Comparison of ENCODE assay signal across 6 mouse cellular contexts in the genomic region with DNA sequence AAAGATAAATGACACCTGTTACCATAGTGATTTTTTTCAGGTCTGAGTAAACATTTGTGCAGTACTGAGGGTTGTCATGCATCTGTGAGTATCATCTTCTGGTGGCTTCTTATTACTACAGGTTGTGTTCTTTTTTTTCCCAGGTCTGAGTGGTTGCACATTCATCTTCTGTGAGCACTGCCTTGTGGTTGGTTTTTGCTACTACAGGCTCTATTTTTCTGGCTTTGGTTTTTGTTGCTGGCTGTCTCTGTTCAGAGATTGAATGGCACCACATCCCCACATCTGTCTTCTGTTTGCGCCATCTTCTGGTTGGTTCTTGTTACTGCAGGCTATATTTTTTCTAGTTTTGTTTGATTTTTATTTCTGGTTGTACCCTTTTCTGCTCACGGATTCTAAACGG.
A peak's percentile ranks its signal among the peaks of the same experiment; 100 is the strongest.
DNase-seq lines count a peak whose midpoint lies in the region; ATAC-seq lines count a peak whose summit lies in the region.
"Not testable (repeated sequence)": the region's sequence is repeated elsewhere in the genome, so short reads cannot be mapped to it uniquely, and the experiment has no call there.

No protein-coding gene starts in this region.

- H3K27ac ChIP-seq in midbrain, embryonic 11.5 days (ENCODE audit: low read depth, low read length) = not testable (repeated sequence)

- ATAC-seq in activated CD4-positive, CD25-positive, alpha-beta regulatory T cell, adult 4 months = peak; percentile 95
- ATAC-seq in granulocyte monocyte progenitor cell, adult 5-6 weeks (replicated peaks; ENCODE audit: poor library complexity, severe bottlenecking) = peak; percentile 100
- ATAC-seq in inflammation-experienced regulatory T-cells, adult 6 months = peak; percentile 99
- peak; percentile 100 for ATAC-seq in megakaryocyte, adult 5-6 weeks (ENCODE audit: poor library complexity, severe bottlenecking)
- ATAC-seq in midbrain, embryonic 11.5 days (ENCODE audit: low FRiP score) = 0 out of 2 replicates have a peak, but pooled peaks have one; percentile 22
- peak; percentile 99 for ATAC-seq in neutrophil, adult 5-6 weeks (ENCODE audit: extremely low read depth, insufficient number of reproducible peaks, low FRiP score, poor library complexity, severe bottlenecking)

- not testable (repeated sequence) for H3K4me1 ChIP-seq in midbrain, embryonic 11.5 days (ENCODE audit: control insufficient read depth, insufficient read depth, low read length)

- H3K4me3 ChIP-seq in midbrain, embryonic 11.5 days (ENCODE audit: low read depth, low read length) = not testable (repeated sequence)

- not testable (repeated sequence) for H3K9me3 ChIP-seq in midbrain, embryonic 11.5 days (ENCODE audit: control insufficient read depth, low read length)

- H3K36me3 ChIP-seq in midbrain, embryonic 11.5 days (ENCODE audit: control insufficient read depth, insufficient read depth, low read length) = not testable (repeated sequence)

- WGBS in midbrain, embryonic 11.5 days = 80% methylated on average over 2 of the region's 3 CpGs

- H3K27me3 ChIP-seq in midbrain, embryonic 11.5 days (ENCODE audit: control insufficient read depth, insufficient read depth, low read length) = not testable (repeated sequence)

- not testable (repeated sequence) for H3K9ac ChIP-seq in midbrain, embryonic 11.5 days (ENCODE audit: low read length)

- DNase-seq in midbrain, embryonic 11.5 days (ENCODE audit: low spot score, missing footprints) = not testable (repeated sequence)

- H3K4me2 ChIP-seq in midbrain, embryonic 11.5 days = not testable (repeated sequence)

Comparison
In these comparisons a context has a peak if more than half of its experiments do, and no peak if none do; other contexts are left out.
1. ATAC-seq: peak in every context shown above with its lines; median percentile 100 in granulocyte monocyte progenitor cell, adult 5-6 weeks; 100 in megakaryocyte, adult 5-6 weeks; 99 in inflammation-experienced regulatory T-cells, adult 6 months; 99 in neutrophil, adult 5-6 weeks; 95 in activated CD4-positive, CD25-positive, alpha-beta regulatory T cell, adult 4 months; 22 in midbrain, embryonic 11.5 days.